Mouse (Mus musculus): ENCODE results near the gene Olfr655.

The Olfr655 gene

DNA sequence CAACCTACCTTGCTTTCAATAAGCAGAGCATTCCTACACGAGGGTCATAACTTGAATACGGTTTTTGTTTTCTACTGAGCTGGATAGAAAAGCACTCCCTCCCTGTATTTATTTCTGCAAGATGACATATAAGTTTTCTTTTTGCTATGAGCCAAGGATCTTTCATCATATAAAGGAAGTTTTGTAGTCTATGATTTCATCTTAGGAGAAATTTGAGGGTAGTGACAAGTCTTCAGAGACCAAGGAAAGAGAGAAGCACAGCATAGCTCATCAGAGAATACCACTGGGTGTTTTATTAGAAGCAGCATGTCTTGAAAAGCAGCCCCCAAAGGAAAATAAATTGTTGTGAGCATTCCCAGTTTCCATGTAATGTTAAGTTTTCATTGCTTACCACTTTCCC lies at the start of gene Olfr655:
TSS of gene Olfr655 (minus strand) at position 101 of the 400 bp plus-strand sequence.
- DNase-seq (ENCODE audit: low read depth, low spot score) = no peak

DNA sequence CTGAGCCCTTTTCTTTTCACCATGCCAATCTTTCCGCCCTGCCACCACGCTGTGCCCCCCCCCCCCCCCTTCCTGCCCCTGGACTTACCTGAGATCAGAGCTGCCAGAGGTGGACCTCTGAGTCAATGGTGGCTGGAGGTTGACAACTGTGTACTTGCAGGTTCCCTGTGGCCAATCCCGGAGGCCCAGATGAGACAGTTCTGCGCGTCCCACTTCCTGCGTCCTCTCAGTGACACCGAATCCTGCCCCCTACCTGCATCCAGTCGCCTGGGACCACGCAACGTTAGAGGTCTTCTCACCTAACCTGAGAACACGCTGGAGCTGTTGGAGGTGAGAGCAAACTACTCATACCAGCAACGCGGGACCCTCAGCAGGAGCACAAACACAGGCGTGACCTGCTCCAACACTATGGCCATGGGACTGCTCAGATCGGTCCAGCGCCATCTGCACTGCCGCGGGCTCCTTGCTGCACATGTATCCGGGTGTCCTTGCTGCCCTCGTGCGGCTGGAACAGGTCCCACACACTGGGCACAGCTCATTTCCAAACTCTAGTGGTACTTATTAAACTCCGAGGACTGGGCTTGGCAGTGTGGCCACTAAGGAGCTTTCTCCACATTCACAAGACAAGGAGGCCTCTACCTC lies 45.4 kb upstream of the Olfr655 start, which contains the start of gene Olfr658:
TSS of gene Olfr658 (minus strand) at position 465 of the 642 bp plus-strand sequence.
- no peak for DNase-seq (ENCODE audit: low read depth, low spot score)

DNA sequence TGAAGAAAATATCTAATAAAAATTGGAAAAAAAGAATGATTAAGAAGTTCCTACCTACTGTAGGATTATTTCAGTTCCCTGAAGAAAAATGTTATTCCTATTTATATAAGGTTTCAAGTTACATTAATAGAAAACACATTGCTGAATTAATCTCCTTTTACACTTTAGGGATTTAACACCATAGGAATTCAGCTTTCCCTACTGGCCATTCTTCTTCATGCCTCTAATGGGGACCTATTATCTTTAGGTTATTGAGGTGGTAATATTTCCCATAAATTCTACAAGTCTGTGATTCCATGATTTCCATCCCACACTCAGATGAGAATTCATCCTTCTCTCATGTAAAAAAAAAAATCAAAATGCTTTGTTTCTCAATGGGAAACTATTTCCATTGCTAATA lies 22.9 kb upstream of the Olfr655 start, which contains the start of gene Olfr657:
TSS of gene Olfr657 (plus strand) at position 301 of the 400 bp plus-strand sequence.
- DNase-seq (ENCODE audit: low read depth, low spot score) = no peak

DNA sequence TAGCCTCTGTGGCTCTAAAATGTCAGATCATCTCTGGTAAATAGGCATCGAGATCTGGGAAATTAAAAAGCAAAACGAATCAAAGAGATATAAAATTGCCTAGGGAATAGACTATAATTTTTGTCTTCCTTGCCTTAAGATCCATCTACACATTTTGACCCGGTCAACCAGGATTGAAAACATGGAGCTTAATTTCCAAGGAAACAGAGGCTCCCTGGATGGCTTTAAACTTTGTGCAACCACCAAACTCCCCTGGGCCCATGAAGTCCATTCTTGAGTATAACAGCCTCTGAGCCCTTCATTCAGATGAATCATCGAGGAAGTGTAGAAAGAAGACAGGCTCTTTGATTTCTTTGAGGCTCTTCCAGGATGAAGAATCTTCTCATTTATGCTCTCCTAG lies 12.1 kb upstream of the Olfr655 start, which contains the start of gene Olfr656:
TSS of gene Olfr656 (plus strand) at position 301 of the 400 bp plus-strand sequence.
- no peak for DNase-seq (ENCODE audit: low read depth, low spot score)

DNA sequence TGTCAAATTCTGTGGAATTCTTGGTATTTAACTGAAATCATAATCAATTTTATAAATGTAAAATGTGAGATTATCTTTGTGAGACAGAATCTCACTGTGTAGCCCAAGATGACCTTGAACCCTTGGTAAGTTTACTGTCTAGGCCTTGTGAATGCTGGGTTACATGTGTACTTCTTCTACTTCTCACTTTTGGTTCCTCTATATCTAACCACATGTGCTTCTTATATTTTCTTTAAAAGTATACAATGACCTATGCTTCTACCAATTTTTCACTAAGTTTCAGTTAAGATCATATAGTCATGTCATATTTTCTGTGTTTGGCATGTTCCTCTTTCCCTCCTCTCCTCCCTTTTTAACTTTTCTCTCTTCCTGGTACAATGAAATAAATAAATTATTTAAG lies 3.1 kb upstream of the Olfr655 start:
- no peak for DNase-seq (ENCODE audit: low read depth, low spot score)

DNA sequence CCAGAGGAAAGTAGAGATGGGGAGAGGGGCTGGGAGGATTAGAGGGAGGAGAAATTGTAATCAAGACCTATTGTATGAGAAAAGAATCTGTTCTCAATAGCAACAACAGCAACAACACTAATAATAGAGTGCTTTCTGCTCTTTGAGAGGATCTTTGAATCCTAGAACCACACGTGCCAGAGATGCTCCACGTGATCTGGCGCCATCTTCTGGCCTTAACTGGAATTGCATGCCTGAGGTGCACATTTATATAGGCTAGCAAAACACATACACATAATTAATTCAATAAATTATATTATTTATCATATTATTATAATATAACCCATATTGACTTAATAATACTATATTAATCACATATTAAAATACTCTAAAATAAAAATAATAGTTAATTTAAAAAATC lies 1.6 kb upstream of the Olfr655 start:
- no peak for DNase-seq (ENCODE audit: low read depth, low spot score)

DNA sequence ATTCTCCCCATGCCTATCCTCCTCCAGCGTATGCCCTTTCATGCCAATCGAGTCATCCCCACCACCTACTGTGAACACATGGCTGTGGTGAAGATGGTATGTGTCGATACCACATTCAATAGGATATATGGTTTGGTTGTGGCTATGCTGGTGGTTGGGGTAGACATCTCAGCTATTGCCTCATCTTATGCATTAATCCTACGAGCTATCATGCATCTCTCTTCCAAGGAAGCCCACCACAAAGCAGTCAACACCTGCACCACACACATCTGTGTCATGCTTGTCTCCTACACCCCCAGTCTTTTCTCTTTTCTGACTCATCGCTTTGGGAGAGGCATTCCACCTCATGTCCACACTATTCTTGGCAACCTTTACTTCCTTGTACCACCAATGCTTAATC lies 13.3 kb downstream of the Olfr655 start:
- no peak for DNase-seq (ENCODE audit: low read depth, low spot score)

DNA sequence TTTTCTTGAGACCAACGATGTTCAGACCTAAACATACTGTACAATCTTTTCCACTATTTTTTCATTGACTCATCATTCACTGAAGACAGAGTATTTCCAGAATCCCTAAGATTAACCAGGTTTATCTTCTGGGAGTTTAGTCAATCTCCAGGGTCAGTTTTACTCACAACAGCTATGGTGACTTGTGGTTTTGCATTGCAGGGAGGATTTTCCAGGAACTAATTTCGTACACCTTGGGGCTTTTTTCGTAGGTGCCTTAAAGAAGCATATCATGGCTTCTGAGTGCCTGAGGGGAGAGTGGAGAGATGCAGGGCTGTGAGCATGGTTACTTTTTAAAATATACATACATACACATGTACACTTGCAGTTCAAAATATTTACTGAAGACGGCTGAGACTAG lies 14.9 kb downstream of the Olfr655 start, which contains the start of gene Olfr654:
TSS of gene Olfr654 (plus strand) at position 301 of the 400 bp plus-strand sequence.
- no peak for DNase-seq (ENCODE audit: low read depth, low spot score)

DNA sequence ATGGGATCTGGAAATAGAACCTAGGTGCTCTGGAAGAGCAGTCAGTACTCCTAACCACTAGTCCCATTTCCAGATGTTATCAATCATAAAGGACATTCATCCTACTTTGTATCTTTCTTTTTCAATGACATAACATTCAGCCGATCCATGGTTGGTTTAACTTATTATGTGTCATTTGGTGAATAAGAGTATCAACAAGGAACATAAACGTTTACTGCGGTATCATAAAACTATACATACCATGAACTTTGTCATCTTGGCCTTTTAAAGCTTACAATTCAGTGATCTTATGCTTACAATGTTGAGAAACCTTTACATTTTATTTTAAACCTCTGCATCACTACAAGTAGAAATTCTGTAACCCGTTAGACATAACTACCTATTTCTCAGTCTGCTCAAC lies 20.1 kb downstream of the Olfr655 start:
- no peak for DNase-seq (ENCODE audit: low read depth, low spot score)

DNA sequence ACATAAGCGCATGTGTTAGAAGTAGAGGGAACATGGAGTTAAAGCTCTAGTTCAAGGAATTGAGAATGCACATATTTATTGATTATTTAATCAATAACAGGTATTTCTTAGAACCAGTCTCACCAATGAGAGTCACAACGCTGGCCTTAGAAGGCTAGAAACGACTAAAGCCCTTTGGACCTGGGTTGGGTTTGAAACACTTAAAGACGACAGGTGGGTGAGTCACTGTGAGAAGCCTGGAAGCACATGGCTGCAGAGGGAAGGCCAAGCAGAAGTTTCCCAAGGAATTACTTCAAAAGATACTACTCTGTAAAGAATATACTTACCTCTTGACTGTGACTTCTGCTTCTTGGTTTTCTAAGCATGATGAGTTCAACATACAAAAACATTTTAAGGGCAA lies 20.7 kb downstream of the Olfr655 start:
- no peak for DNase-seq (ENCODE audit: low read depth, low spot score)

DNA sequence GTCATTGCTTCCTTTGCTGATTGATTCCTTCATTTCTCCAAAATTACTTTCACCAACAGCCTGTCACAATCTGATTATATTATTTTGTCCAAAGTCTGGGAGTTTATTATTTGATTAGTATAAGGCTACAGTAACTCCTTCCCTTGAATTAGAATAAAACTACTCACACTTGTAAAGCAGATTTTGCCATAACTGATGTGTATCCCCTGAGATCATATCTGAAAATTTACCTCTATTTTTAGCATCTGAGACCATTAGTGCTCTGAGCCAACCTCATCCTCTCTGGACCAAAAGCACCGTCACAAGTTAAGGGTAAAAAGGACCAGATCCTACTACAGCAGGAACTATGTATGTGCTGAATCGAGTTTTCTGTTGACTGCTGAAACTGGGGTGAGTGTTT lies 24.6 kb downstream of the Olfr655 start, which contains the start of gene Olfr653:
TSS of gene Olfr653 (plus strand) at position 301 of the 400 bp plus-strand sequence.
- DNase-seq (ENCODE audit: low read depth, low spot score) = no peak

DNA sequence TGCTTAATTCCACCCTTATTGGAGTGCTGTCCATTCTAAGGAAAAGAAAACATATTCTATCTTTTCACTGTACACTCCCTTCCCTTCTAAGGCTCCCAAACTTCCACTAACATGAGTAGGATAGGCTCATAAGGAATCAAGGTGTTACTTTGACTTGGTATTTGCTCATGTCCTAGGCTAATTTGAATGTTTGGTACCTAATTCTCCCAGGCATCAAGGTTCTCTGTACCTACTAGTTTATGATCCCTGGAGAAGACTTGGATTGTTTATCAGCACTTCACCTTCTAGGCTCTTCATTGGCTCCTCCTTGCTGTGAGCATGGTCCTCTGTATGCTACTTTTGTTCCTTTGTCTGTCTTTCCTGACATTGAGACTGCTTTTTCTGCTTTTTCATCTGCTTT lies 41.0 kb downstream of the Olfr655 start, which contains the start of gene Olfr652:
TSS of gene Olfr652 (plus strand) at position 301 of the 400 bp plus-strand sequence.
- DNase-seq (ENCODE audit: low read depth, low spot score) = no peak

DNA sequence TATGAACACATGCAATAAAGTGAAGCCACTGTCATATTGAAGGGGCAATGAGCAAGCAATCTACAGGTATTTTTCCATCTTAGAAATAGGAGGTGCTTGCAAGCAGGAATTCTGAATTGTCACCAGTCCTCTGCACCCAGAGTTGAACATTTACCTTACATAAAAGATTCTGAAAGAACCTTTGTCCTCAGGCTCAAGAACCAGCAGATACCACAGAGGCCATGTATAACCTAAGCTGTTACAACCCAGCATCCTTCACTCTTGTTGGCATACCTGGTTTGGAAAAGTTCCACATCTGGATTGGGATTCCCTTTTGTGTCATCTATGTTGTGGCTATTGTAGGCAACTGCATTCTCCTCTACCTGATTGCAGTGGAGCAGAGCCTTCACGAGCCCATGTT lies 48.9 kb downstream of the Olfr655 start:
- DNase-seq (ENCODE audit: low read depth, low spot score) = no peak

DNA sequence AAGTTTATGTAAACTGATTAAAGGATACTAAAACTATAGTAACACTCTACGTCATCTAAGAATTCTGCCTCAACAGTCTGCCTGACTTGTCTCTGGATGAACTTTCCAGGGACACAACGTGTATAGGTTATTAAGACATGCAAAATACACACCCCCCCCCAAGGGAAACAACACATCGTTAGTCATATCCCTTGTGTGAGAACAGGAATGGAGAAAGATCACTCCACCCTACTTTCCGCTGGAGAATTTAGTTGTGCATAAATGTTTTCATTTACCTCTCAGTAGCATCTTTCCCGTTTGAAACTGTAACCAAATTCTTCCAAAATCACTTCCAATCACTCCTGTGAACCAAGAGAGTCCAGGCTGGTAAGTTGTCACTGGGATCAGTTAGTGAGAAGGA lies 51.7 kb downstream of the Olfr655 start, which contains the start of gene Olfr651:
TSS of gene Olfr651 (plus strand) at position 301 of the 400 bp plus-strand sequence.
- no peak for DNase-seq (ENCODE audit: low read depth, low spot score)
